Mouse (Mus musculus) heart, adult 2 months (tissue): ENCODE measurements around the gene Agmat. TPM values are rescaled to one million over a fixed set of nuclear protein-coding genes. Genes with fewer than 3 reads are reported as not detected.

Experiments
- DNase-seq, 2 experiments: peaks; one replicate each; pipeline ENCODE4 v3.0.0; 2021
- H3K27ac ChIP-seq: fragments of 200-600 bp; 2 replicates; pipeline ENCODE4 v1.8.1; 2022
- H3K27me3 ChIP-seq: fragments of 200-500 bp; 2 replicates; pipeline ENCODE4 v1.6.1; 2012; ENCODE audit warnings: mild to moderate bottlenecking, low read length, inconsistent platforms, mixed read lengths; ENCODE audit not compliant: control insufficient read depth, insufficient read depth
- H3K36me3 ChIP-seq: fragments of 200-500 bp; 2 replicates; pipeline ENCODE4 v1.6.1; 2012; ENCODE audit warnings: low read length, inconsistent platforms; ENCODE audit not compliant: control insufficient read depth, insufficient read depth
- H3K4me1 ChIP-seq: fragments of 200-500 bp; 2 replicates; pipeline ENCODE4 v1.6.1; 2011; ENCODE audit warnings: low read length; ENCODE audit not compliant: control insufficient read depth, insufficient read depth
- H3K4me3 ChIP-seq: fragments of 200-600 bp; 2 replicates; pipeline ENCODE4 v1.8.1; 2022
- H3K79me2 ChIP-seq: fragments of 200-500 bp; replicated peaks from 2 replicates; pipeline ENCODE4 v1.6.1; 2012; ENCODE audit warnings: mild to moderate bottlenecking, inconsistent platforms, low read length, moderate library complexity, mixed read lengths; ENCODE audit not compliant: control insufficient read depth, insufficient read depth
- H3K9ac ChIP-seq: fragments of 200-500 bp; 2 replicates; pipeline ENCODE4 v1.6.1; 2012; ENCODE audit warnings: low read depth, mild to moderate bottlenecking, control low read depth, inconsistent platforms, low read length, mixed read lengths
- CTCF ChIP-seq: fragments of 200-600 bp; IDR thresholded peaks from 2 replicates; pipeline ENCODE4 v1.8.1; 2022; ENCODE audit warnings: antibody characterized with exemption, mild to moderate bottlenecking, moderate library complexity
- EP300 ChIP-seq: fragments of 200-500 bp; IDR thresholded peaks from 2 replicates; pipeline ENCODE4 v1.6.1; 2011; ENCODE audit warnings: low read depth, low read length, control low read depth; ENCODE audit not compliant: insufficient read depth
- POLR2A ChIP-seq: fragments of 200-500 bp; IDR thresholded peaks from 2 replicates; pipeline ENCODE4 v1.6.1; 2011; ENCODE audit warnings: mild to moderate bottlenecking, low read depth, low read length, control low read depth; ENCODE audit not compliant: insufficient read depth
- whole genome bisulfite sequencing: fragments of 180-500 bp; shearing (Covaris S2); methylation state at CpG from one replicate; pipeline ENCODE4 v1.1.7; 2018; 5-methylcytosine and 5-hydroxymethylcytosine counted together
- intact Hi-C: fragments of 180-260 bp; cut with DNase I; formaldehyde crosslinking; loops from one replicate; pipeline ENCODE4 v1.15.1; 2025
- polyA plus RNA-seq: library from polyadenylated mRNA; depleted of rRNA; stranded (reverse); fragments of >200 nt; gene quantifications from 2 replicates; pipeline ENCODE4 v1.2.3, GENCODE M21; 2012
- total RNA-seq, 2 experiments: library from RNA; stranded (reverse); gene quantifications; 2 replicates each; pipeline ENCODE4 v1.2.3; 2021

The Agmat gene
- total and polyA plus RNA-seq, 3 experiments: 0.23 to 0.57 (median 0.32) TPM

DNA sequence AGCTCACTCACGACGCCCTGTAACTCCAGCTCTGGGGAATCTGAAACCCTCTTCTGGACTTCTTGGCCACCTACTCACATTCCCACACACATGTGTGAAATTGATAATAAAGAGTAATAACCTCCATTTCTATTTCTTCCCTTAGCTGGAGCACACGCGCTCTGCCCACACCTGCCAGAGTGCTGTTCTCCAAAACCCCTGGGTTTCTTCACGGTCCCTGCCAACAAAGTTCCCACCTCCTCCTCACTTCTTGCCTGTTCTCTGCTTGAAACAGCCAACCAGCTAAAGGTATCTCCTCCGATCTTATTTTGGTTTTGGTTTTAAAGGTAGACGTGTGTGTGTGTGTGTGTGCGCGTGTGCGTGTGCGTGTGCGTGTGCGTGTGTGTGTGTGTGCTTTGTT, 16.1 kb upstream of the Agmat start:
- intact Hi-C loops: no loop called here
- DNase-seq: no peak
- TF ChIP-seq CTCF: no peak
- no peak for TF ChIP-seq EP300
- no peak for TF ChIP-seq POLR2A
- no peaks in the 10 kb centered on the region for H3K79me2 ChIP-seq
- no peaks in the 10 kb centered on the region for H3K27me3 ChIP-seq
- H3K4me3 ChIP-seq: no peak overlapping the region
- 80% methylated on average over 13 of the region's 13 CpGs for WGBS
- no peak overlapping the region for H3K27ac ChIP-seq
- H3K9ac ChIP-seq: no peak overlapping the region
- H3K4me1 ChIP-seq: peaks cover 4% of the 10 kb centered on the region; the same call in 1 of the 2 replicates
- H3K36me3 ChIP-seq: no peaks in the 10 kb centered on the region

DNA sequence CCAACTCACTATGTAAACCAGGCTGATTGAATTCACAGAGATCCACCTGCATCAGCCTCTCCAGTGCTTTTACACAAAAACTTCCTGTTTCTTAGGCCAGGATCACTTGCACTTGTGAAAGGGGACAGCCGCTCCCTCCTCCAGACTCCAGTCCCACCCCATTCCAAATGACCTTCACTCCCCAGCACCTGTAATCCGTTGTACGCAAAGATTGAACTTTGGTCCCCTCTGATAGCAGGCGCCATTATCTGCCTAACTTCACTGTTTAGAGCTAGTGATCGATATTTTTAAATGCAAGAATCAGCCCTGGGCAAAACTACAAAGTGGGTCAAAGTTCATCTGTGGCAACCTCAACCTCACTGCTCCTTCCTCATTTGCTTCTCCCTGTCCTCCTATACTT, 14.7 kb upstream of the Agmat start:
- Histone ChIP-seq H3K79me2 (no peaks in the 10 kb centered on the region), H3K4me1 (peaks cover 4% of the 10 kb centered on the region; the same call in 1 of the 2 replicates), H3K36me3 (no peaks in the 10 kb centered on the region), H3K4me3 (no peak overlapping the region), H3K9ac (no peak overlapping the region), H3K27ac (no peak overlapping the region), H3K27me3 (no peaks in the 10 kb centered on the region)
- intact Hi-C loops: no loop called here
- no peak for TF ChIP-seq EP300
- TF ChIP-seq POLR2A: no peak
- TF ChIP-seq CTCF: no peak
- WGBS: 67% methylated on average over 5 of the region's 5 CpGs
- no peak for DNase-seq

DNA sequence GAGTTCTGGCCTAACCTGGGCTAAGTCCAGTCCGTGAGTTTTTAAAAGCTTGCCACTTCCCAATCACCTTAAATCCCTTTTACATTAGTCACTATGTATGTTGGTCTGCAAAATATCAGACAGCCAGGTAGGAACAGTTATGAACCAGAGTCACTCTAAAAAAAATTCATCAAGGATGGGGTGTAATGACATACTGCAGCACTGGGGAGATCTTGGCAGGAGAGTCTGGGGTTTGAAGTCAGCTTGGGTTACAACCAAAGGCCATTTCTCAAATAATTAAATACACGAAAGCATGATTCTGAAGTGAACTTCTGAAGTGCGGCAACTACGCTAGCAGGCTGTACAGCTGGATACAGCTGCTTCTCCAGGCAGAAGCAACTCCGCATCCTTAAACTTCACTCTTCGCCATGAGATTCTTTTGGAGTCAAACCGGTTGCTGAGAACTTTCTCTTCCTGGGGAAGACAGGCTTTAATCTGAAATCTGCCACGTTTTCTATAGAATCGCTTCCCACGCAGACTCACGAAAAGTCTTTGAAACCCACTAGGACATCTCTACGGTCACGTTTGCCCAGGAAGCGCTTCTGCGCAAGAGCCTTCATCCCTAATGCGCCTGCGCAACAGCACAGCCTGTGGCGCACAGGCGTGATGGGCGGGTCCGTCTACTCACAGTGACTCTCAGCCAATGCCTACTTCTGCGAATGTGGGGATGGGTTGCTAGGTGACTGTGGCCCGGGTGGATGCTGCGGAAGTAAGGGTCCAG, 11.8 kb upstream of the Agmat start:
- peak overlapping the region; percentile 41 for H3K4me3 ChIP-seq
- peak overlapping the region; percentile 65 for H3K27ac ChIP-seq
- H3K27me3 ChIP-seq: no peaks in the 10 kb centered on the region
- WGBS: 6% methylated on average over 24 of the region's 24 CpGs
- H3K4me1 ChIP-seq: peaks cover 1% of the 10 kb centered on the region; the same call in 1 of the 2 replicates
- no peaks in the 10 kb centered on the region for H3K79me2 ChIP-seq
- no peak overlapping the region for H3K9ac ChIP-seq
- TF ChIP-seq EP300: peak; percentile 20; the same call in 1 of the 2 replicates
- no peak for TF ChIP-seq CTCF
- peak; percentile 94 for TF ChIP-seq POLR2A
- intact Hi-C loops: no loop called here
- DNase-seq: peak; percentile 88 to 93
- no peaks in the 10 kb centered on the region for H3K36me3 ChIP-seq

DNA sequence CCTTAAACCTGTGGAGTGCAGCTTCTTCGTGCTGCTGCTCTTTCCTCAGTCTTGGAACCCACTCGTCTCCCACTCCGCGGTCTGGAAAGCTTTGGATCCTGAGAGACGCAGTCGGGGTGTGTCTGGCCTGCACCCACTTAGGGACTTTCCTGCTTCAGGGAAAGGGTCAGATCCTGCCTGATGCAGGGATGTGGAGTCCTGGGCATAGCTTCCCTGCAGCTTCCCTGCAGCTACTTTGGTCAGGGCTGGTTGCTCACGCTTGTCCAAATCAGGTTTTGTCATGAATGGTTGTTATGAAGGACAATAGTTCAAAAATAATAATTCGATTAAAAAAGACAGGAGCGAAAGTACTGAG, 11.3 kb upstream of the Agmat start:
- peak overlapping the region; percentile 41 for H3K4me3 ChIP-seq
- WGBS: 34% methylated on average over 9 of the region's 9 CpGs
- intact Hi-C loops: no loop called here
- peaks cover 1% of the 10 kb centered on the region; the same call in 1 of the 2 replicates for H3K4me1 ChIP-seq
- TF ChIP-seq EP300 (no peak), CTCF (no peak), POLR2A (no peak)
- DNase-seq: no peak
- peak overlapping the region; percentile 34; the same call in 1 of the 2 replicates for H3K27ac ChIP-seq
- H3K27me3 ChIP-seq: no peaks in the 10 kb centered on the region
- no peak overlapping the region for H3K9ac ChIP-seq
- H3K36me3 ChIP-seq: no peaks in the 10 kb centered on the region
- no peaks in the 10 kb centered on the region for H3K79me2 ChIP-seq

DNA sequence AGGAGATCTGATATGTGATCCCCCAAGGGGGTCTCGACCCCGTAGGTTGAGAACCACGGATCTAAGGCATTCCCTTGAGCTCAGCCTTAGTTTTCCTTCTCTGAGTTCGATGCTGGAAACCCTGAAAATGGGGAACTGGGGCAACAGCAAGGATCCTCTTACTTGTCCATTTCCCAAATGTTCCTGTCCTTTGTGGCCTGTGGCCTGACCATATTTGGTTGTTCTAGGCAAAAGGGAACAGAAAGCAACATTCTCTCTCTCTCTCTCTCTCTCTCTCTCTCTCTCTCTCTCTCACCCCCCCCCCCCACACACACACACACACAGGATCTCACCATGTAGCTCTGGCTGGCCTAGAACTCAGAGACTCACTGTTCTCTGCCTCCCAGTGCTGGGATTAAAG, 9.6 kb upstream of the Agmat start:
- H3K9ac ChIP-seq: no peak overlapping the region
- H3K4me1 ChIP-seq: peaks cover 1% of the 10 kb centered on the region; the same call in 1 of the 2 replicates
- no peak overlapping the region for H3K27ac ChIP-seq
- no peaks in the 10 kb centered on the region for H3K79me2 ChIP-seq
- intact Hi-C loops: no loop called here
- DNase-seq: no peak
- 59% methylated on average over 4 of the region's 4 CpGs for WGBS
- no peak overlapping the region for H3K4me3 ChIP-seq
- no peaks in the 10 kb centered on the region for H3K27me3 ChIP-seq
- TF ChIP-seq CTCF: no peak
- no peak for TF ChIP-seq EP300
- TF ChIP-seq POLR2A: no peak
- H3K36me3 ChIP-seq: no peaks in the 10 kb centered on the region

DNA sequence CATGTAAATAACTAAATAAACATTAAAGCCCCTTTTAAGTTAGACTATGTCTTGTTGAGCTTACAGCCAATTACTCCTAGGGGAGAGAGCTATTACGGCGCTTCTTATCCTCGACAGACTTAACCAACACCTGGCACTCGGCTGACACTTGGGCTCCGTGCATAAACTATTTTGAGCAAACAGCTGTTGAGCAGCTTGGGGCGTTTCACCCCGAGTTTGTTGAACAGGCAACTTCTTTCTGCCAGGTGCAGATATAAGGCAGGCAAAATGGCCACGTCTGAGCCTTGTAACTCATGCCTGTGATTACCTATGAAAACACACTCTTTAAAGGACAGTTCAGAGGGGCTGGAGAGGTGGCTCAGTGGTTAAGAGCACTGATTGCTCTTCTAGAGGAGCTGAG, 8.5 kb upstream of the Agmat start:
- H3K36me3 ChIP-seq: no peaks in the 10 kb centered on the region

More for the DNA sequence above, 8.5 kb upstream of the Agmat start:
- H3K27me3 ChIP-seq: no peaks in the 10 kb centered on the region
- H3K79me2 ChIP-seq: no peaks in the 10 kb centered on the region
- no peak overlapping the region for H3K27ac ChIP-seq
- intact Hi-C loops: no loop called here
- peaks cover 1% of the 10 kb centered on the region; the same call in 1 of the 2 replicates for H3K4me1 ChIP-seq
- TF ChIP-seq POLR2A (no peak), CTCF (no peak), EP300 (no peak)
- no peak overlapping the region for H3K4me3 ChIP-seq
- H3K9ac ChIP-seq: no peak overlapping the region
- DNase-seq: no peak
- WGBS: 74% methylated on average over 8 of the region's 8 CpGs
